Mouse (Mus musculus): ENCODE data around the gene Rad50. TPM values are rescaled to one million over a fixed set of nuclear protein-coding genes. Genes with fewer than 3 reads are reported as not detected.

Rad50 gene
- polyA plus RNA-seq, 1 experiment, result 31.7 TPM

DNA sequence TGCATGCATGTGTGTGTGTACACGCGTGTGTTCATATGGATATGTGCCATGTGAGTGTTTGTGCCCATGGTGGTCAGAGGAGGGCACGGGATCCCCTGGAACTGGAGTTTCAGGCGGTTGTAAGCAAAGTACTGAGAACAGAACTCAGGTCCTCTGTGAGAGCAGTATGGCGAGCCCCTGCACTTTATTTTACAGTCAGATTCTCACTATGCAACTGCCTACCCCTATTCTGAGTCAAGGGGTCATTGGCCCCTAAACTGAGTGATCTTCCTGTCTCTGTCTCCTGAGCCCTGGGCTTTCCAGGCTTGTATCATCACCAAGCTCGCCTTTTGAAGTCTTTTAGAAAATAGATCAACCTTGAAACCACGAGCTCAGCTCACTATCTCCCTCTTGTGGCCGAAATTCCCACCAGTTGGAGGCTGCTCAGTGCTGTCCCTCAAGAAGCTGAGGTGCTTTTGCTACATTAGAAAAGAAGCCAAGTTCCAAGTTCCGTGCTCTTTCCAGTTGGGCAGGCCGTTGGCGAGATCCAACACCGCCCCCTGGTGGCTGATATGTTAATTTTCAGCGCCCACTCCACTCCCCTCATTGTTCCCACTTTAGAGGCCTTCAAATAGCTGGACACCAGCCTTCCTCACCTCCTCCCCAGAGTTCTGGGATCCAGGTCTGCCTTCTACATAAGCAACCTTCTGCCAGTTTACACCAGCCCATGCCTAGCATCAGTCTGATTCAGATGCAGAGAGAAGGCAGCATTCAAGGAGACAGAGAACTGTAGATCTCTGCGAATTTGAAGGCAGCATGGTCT, 29.9 kb upstream of the Rad50 start:
- H3K4me3 ChIP-seq (ENCODE audit: insufficient read depth, low read length), result no peak overlapping the region
- TF ChIP-seq POLR2A (IDR thresholded peaks at IDR 0.05; ENCODE audit: low read depth, low read length) (no peak), CTCF (IDR thresholded peaks at IDR 0.05; ENCODE audit: borderline replicate concordance, insufficient read depth, low read length) (peak; percentile 45)
- no peak overlapping the region for H3K27ac ChIP-seq (ENCODE audit: insufficient read depth, low read length)

DNA sequence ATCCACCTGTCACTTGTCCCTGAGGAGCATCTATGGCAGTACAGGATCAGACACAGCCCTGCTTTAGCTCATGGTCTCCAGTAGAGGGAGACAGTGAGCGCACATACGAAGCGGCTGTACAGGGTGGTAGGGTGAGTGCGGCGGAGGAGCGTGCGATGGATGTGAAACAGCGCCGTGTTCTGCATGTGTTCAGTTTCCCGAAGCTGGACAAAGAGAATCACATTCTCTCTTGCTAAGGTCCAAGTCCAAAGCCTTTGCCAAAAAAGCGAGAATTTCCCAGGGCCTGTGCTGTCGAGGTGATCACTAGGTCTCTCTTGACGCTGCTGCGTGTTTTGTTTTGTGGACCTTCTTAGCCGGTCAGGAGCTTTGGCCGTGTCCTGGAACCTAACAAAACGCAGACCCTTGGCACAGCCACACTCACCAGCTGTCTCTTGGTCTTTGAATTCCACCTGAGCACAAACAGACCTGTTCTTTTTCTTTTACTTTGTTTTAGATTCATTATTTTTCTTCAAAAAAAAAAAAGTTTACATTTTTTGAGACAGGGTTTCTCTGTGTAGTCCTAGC, 28.6 kb upstream of the Rad50 start:
- Histone ChIP-seq H3K4me3 (ENCODE audit: insufficient read depth, low read length) (no peak overlapping the region), H3K27ac (ENCODE audit: insufficient read depth, low read length) (no peak overlapping the region), H3K4me1 (ENCODE audit: control insufficient read depth, insufficient read depth, low read length) (no peaks in the 10 kb centered on the region)
- TF ChIP-seq POLR2A (IDR thresholded peaks at IDR 0.05; ENCODE audit: low read depth, low read length) (no peak), CTCF (IDR thresholded peaks at IDR 0.05; ENCODE audit: borderline replicate concordance, insufficient read depth, low read length) (peak; percentile 95; the same call in 1 of the 2 replicates)

More for the DNA sequence above, 29.9 kb upstream of the Rad50 start:
- no peaks in the 10 kb centered on the region for H3K4me1 ChIP-seq (ENCODE audit: control insufficient read depth, insufficient read depth, low read length)

DNA sequence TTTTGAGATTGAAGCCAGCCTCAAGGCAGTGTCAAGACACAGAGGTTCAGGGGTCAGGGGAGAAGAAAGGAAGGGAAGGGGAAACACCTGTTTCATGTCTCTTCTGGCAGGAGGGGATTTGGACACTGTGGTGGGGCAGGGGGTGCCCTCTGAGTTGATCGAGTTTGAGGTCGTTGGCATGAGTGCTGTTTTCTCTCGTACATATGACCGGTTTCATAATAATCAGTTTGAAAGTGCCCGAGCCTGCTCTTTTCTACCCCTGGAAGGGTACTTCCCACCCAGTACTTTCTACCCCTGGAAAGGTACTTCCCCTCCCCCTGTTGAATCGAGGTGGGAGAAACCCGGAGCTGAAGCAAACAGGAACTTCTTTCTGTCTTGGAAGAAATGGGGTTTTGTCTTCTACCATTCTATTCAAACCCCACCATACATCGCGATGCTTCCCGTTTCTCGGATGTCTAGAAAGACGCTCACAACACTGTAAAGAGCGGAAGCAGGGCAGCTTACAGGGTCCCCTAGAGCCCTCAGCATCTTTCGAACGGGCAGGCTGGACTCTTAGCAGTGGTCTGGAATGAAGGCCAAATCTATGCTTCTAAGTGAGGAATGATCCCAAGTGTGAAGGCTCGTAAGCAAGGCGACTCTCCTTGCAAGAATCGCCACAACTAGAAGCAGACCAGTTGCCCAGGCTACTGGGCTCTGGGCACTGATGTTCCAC, 28.0 kb upstream of the Rad50 start:
- no peaks in the 10 kb centered on the region for H3K4me1 ChIP-seq (ENCODE audit: control insufficient read depth, insufficient read depth, low read length)
- H3K27ac ChIP-seq (ENCODE audit: insufficient read depth, low read length), result no peak overlapping the region
- no peak for TF ChIP-seq POLR2A (IDR thresholded peaks at IDR 0.05; ENCODE audit: low read depth, low read length)
- TF ChIP-seq CTCF (IDR thresholded peaks at IDR 0.05; ENCODE audit: borderline replicate concordance, insufficient read depth, low read length), result no peak
- no peak overlapping the region for H3K4me3 ChIP-seq (ENCODE audit: insufficient read depth, low read length)

DNA sequence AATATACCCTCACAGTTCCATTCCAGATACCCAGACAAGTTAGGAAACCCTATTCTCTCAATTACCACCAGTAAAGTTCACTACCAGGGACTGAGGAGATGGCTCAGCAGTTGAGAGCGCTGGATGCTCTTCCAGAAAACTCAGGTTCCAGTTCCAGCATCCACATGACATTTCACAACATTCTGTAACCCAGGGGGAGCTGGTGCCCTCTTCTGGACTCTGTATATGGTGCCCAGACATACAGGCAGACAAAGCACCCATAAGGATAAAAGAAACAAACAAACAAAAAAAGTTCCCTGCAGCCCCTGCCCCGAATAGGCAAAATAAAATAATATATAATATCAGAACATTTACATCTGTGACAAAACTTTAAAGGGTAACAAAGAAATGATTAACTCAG, 27.3 kb upstream of the Rad50 start:
- H3K4me3 ChIP-seq (ENCODE audit: insufficient read depth, low read length), result no peak overlapping the region
- H3K27ac ChIP-seq (ENCODE audit: insufficient read depth, low read length), result no peak overlapping the region
- H3K4me1 ChIP-seq (ENCODE audit: control insufficient read depth, insufficient read depth, low read length), result no peaks in the 10 kb centered on the region
- no peak for TF ChIP-seq POLR2A (IDR thresholded peaks at IDR 0.05; ENCODE audit: low read depth, low read length)

DNA sequence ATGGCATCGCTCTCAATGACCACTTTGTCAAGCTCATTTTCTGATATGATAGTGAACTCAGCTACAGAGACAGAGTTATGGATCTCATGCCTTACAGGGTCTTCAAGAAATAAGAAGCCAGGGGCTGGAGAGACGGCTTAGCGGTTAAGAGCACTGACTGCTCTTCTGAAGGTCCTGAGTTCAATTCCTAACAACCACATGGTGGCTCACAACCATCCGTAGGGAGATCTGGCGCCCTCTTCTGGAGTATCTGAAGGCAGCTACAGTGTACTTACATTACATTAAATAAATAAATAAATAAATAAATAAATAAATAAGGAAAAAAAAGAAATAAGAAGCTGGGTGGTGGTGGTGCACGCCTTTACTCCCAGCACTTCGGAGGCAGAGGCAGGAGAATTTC, 26.7 kb upstream of the Rad50 start:
- TF ChIP-seq POLR2A (IDR thresholded peaks at IDR 0.05; ENCODE audit: low read depth, low read length) (no peak), CTCF (IDR thresholded peaks at IDR 0.05; ENCODE audit: borderline replicate concordance, insufficient read depth, low read length) (no peak)
- Histone ChIP-seq H3K4me3 (ENCODE audit: insufficient read depth, low read length) (no peak overlapping the region), H3K4me1 (ENCODE audit: control insufficient read depth, insufficient read depth, low read length) (no peaks in the 10 kb centered on the region), H3K27ac (ENCODE audit: insufficient read depth, low read length) (no peak overlapping the region)

DNA sequence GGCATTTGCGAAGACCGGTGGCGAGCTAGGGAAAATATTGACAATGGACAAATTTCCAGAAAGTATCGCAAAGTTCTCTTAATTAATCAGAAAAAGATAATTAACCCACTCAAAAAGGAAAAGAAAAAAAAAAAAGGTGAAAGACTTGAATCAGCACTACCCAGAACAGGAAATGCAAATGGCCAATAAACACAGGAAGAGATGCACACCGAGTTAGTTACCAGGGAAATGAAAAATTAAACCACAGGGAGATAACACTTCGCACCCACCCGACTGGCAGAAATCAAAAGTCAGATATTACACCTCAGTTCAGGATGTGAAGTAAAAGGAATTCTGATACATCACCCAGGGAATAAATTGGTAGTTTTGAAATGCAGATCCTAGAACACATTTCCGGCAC, 25.1 kb upstream of the Rad50 start:
- no peak overlapping the region for H3K27ac ChIP-seq (ENCODE audit: insufficient read depth, low read length)

DNA sequence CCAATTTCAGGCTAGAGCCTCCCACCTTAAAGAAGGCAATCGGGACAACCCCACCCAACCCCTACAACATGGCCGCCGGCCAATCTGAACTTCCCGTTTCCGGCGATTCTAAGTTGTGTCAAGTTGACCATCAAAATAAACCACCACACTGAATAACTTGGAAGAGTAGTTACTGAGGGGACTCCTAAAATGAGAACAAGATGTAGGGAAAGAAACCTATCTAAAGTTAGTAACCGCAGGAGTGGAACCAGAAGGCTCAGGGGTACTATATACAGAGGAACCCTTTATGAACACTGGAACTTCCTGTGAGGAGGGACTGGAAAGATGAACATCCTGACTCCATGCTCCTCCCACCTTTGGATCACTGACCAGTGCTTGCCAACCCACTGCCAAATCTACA, 24.3 kb upstream of the Rad50 start:
- no peak overlapping the region for H3K4me3 ChIP-seq (ENCODE audit: insufficient read depth, low read length)
- no peak overlapping the region for H3K27ac ChIP-seq (ENCODE audit: insufficient read depth, low read length)
- TF ChIP-seq CTCF (IDR thresholded peaks at IDR 0.05; ENCODE audit: borderline replicate concordance, insufficient read depth, low read length), result no peak
- H3K4me1 ChIP-seq (ENCODE audit: control insufficient read depth, insufficient read depth, low read length), result no peaks in the 10 kb centered on the region

More for the DNA sequence above, 25.1 kb upstream of the Rad50 start:
- H3K4me3 ChIP-seq (ENCODE audit: insufficient read depth, low read length), result no peak overlapping the region
- H3K4me1 ChIP-seq (ENCODE audit: control insufficient read depth, insufficient read depth, low read length), result no peaks in the 10 kb centered on the region
- TF ChIP-seq POLR2A (IDR thresholded peaks at IDR 0.05; ENCODE audit: low read depth, low read length), result no peak
- TF ChIP-seq CTCF (IDR thresholded peaks at IDR 0.05; ENCODE audit: borderline replicate concordance, insufficient read depth, low read length), result no peak

DNA sequence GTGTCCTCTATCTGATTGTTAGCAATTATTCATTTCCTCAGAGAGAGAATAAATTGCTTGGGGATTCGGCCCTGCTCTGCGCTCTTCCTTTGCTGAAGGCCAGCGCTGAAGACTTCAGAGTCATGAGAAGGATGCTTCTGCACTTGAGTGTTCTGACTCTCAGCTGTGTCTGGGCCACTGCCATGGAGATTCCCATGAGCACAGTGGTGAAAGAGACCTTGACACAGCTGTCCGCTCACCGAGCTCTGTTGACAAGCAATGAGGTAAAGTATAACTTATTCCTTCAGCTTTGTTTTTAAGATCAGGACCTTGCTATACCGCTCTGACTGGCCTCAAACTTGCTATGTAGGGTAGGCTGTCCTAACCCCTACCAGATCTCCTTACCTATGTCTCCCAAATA, 13.6 kb upstream of the Rad50 start, which contains the start of gene Il5:
Il5 (plus strand) TSS at position 80 of the 400 bp plus-strand sequence.
- no peak for TF ChIP-seq POLR2A (IDR thresholded peaks at IDR 0.05; ENCODE audit: low read depth, low read length)
- TF ChIP-seq CTCF (IDR thresholded peaks at IDR 0.05; ENCODE audit: borderline replicate concordance, insufficient read depth, low read length), result no peak
- no peak within 1 kb of the TSS for H3K4me3 ChIP-seq (ENCODE audit: insufficient read depth, low read length)
- H3K4me1 ChIP-seq (ENCODE audit: control insufficient read depth, insufficient read depth, low read length), result no peaks in the 10 kb centered on the region
- H3K27ac ChIP-seq (ENCODE audit: insufficient read depth, low read length), result no peak within 1 kb of the TSS

DNA sequence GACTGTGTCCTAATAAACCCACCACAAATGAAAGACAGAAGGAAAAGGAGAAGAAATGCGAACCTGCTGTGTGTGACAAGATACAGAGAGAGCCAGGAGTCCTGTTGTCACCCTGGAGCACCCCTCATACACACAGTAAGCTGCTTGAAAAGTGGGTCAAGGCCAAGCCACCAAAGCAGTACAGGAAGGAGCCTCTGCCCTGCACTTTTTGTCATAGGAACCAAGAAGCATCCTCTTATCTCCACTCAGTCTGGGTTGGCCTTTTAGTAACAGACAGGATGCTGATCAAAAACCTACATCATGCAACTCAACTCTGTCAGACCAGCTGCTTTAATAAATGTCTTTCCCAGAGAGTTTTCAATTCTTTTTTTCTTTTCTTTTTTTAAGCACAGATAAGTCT, 12.6 kb upstream of the Rad50 start:
- TF ChIP-seq CTCF (IDR thresholded peaks at IDR 0.05; ENCODE audit: borderline replicate concordance, insufficient read depth, low read length) (no peak), POLR2A (IDR thresholded peaks at IDR 0.05; ENCODE audit: low read depth, low read length) (no peak)
- Histone ChIP-seq H3K27ac (ENCODE audit: insufficient read depth, low read length) (no peak overlapping the region), H3K4me3 (ENCODE audit: insufficient read depth, low read length) (no peak overlapping the region), H3K4me1 (ENCODE audit: control insufficient read depth, insufficient read depth, low read length) (no peaks in the 10 kb centered on the region)

DNA sequence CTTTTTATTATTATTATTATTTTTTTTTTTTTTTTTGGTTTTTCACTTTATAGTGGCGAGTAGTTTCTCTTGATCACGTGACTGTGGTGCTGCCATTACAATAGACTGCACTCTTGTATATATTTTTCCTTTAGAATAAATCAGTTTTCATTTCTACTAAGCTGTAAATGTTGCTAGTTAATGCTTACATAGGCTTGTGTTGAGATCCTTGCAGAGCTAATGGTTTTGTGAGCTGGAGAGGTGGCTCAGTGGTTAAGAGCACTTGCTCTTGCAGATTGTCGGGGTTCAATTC, 545 bp upstream of the Rad50 start:
- no peak for TF ChIP-seq CTCF (IDR thresholded peaks at IDR 0.05; ENCODE audit: borderline replicate concordance, insufficient read depth, low read length)
- TF ChIP-seq POLR2A (IDR thresholded peaks at IDR 0.05; ENCODE audit: low read depth, low read length), result no peak
- Histone ChIP-seq H3K4me1 (ENCODE audit: control insufficient read depth, insufficient read depth, low read length) (no peaks in the 10 kb centered on the region), H3K4me3 (ENCODE audit: insufficient read depth, low read length) (no peak overlapping the region), H3K27ac (ENCODE audit: insufficient read depth, low read length) (no peak overlapping the region)
